Mouse (Mus musculus) megakaryocyte, embryonic 14.5 days (primary cell): ENCODE measurements around the gene Creb5. TPM values are rescaled to one million over a fixed set of nuclear protein-coding genes. Genes with fewer than 3 reads are reported as not detected.

Experiments used
- H3K27me3 ChIP-seq: replicated peaks from 2 replicates; pipeline ENCODE3; 2012; ENCODE audit warnings: inconsistent platforms
- H3K36me3 ChIP-seq: replicated peaks from 2 replicates; pipeline ENCODE3; 2012; ENCODE audit warnings: low read length, inconsistent platforms, mixed read lengths
- H3K4me1 ChIP-seq: 2 replicates; pipeline ENCODE4 v1.6.1; 2012; ENCODE audit warnings: inconsistent platforms
- H3K4me3 ChIP-seq: replicated peaks from 2 replicates; pipeline ENCODE3; 2012; ENCODE audit warnings: moderate library complexity, mild to moderate bottlenecking, inconsistent platforms
- H3K9me3 ChIP-seq: 2 replicates; pipeline ENCODE4 v1.6.1; 2012; ENCODE audit warnings: inconsistent platforms
- FLI1 ChIP-seq: IDR thresholded peaks from 2 replicates; pipeline ENCODE4 v1.6.1; 2012; ENCODE audit warnings: low read length, inconsistent platforms, mixed read lengths
- GATA1 ChIP-seq: IDR thresholded peaks from 3 replicates; pipeline ENCODE4 v1.6.1; 2012; ENCODE audit warnings: mixed read lengths, low read length, inconsistent platforms, borderline replicate concordance
- polyA plus RNA-seq: library from polyadenylated mRNA; stranded (reverse); fragments of >175 nt; gene quantifications from 2 replicates; pipeline ENCODE4 v1.2.3, GENCODE M21; 2012; ENCODE audit warnings: low replicate concordance; ENCODE audit not compliant: insufficient read depth

The Creb5 gene
- polyA plus RNA-seq, 1 experiment = 0.37 TPM

DNA sequence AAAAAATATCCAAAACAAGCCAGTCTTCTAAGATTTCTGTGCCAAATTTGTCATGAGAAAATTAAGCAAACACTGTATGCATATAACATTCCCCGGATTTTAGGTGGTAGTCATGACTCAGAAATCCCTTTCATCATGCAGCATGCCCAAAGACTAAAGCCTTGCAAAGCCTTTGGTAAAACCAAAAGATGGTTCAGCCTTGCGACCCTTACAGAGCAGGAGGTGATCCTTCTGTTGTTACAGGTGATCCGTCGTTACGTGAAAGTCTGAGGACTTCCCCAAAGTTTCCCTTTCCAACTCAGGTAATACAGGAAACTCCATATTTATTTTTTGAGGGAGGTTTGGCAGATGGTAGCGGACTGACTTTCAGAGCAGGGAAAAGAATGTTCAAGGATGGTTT, 122.1 kb downstream of the Creb5 start:
- no peaks in the 10 kb centered on the region for H3K9me3 ChIP-seq
- TF ChIP-seq GATA1 (no peak), FLI1 (no peak)
- H3K27me3 ChIP-seq = peaks cover 20% of the 10 kb centered on the region

GRCm38 (mm10) chr6:53421345-53421744, 134.3 kb downstream of the Creb5 start:
- H3K4me3 ChIP-seq = no peak overlapping the region
- H3K36me3 ChIP-seq = no peaks in the 10 kb centered on the region
- peaks cover 28% of the 10 kb centered on the region for H3K27me3 ChIP-seq
- TF ChIP-seq FLI1 (no peak), GATA1 (no peak)
- no peaks in the 10 kb centered on the region for H3K9me3 ChIP-seq
- H3K4me1 ChIP-seq = no peaks in the 10 kb centered on the region; the same call in 1 of the 2 replicates

More for the DNA sequence above, 122.1 kb downstream of the Creb5 start:
- Histone ChIP-seq H3K4me1 (no peaks in the 10 kb centered on the region; the same call in 1 of the 2 replicates), H3K4me3 (no peak overlapping the region), H3K36me3 (no peaks in the 10 kb centered on the region)

DNA sequence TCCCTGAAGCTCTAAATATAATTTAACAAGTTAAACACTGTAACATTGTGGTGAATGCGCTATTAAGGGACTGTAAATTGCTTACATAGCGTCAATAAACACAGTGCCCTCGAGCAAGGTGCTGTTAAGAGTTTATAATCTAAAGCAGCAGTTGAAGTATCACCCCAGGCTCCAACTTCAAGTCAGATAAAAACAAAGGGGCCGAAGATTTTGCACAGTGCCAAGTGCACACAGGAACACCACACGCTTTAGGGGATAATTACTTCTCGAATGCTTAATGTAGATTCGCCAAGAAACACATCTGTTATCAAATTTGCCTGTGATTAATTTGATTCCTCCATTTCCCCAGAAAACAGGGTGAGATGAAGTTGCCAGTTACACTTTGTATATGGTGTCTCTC, 142.3 kb downstream of the Creb5 start:
- TF ChIP-seq FLI1 (no peak), GATA1 (no peak)
- H3K27me3 ChIP-seq = peaks cover 28% of the 10 kb centered on the region
- H3K36me3 ChIP-seq = no peaks in the 10 kb centered on the region

DNA sequence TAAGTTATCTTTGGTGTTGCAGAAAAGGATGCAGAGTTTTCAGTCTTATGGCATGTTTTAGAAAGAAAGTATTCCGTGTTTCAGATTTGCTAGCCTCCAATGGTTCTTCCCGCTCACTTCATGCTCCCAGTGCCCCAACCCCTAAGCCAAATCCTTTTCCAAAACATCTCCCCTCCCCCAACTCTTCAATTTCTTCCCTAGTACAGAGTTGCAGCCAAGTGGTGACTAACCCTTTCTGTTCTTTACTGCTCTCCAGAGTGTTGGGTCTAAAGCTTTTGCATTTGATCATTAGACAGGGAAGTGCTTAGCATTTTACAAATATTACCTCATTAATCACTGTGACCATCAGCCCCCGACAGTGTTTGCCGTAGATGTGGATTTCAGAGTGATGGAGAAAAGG, 142.8 kb downstream of the Creb5 start:
- no peaks in the 10 kb centered on the region; the same call in 1 of the 2 replicates for H3K4me1 ChIP-seq
- H3K4me3 ChIP-seq = no peak overlapping the region
- no peaks in the 10 kb centered on the region for H3K9me3 ChIP-seq
- TF ChIP-seq GATA1 (no peak), FLI1 (no peak)
- peaks cover 30% of the 10 kb centered on the region for H3K27me3 ChIP-seq
- H3K36me3 ChIP-seq = no peaks in the 10 kb centered on the region

More for the DNA sequence above, 142.3 kb downstream of the Creb5 start:
- Histone ChIP-seq H3K4me1 (no peaks in the 10 kb centered on the region; the same call in 1 of the 2 replicates), H3K9me3 (no peaks in the 10 kb centered on the region), H3K4me3 (no peak overlapping the region)

DNA sequence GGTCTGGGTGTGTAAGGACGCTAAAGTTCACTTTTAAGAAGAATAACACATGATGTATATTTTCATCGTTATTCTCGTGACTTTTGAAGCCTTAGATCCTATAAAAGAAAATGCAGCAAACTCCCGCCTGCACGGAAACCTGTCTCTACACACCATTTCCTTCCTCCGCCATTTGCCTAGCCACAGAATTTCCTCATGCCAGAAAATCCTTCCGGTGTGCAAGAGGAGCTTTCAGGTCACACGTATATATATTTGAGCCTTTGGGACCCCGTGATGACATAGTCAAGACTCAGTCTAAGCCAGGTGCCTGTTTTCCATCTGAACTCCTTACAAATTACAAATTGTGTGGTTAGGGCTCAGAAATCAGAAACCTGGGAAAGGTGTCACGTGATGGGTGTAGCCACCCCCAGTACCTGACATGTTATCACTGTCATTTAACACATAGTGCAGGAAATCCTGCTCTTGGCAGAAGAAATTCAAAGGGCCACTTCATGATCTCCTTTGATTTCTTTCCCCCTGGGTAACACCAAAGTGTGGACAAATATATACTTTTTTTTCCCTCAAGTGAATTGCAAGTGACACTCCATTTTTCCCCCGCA, 158.9 kb downstream of the Creb5 start:
- H3K27me3 ChIP-seq = peaks cover 6% of the 10 kb centered on the region
- no peaks in the 10 kb centered on the region for H3K36me3 ChIP-seq
- H3K9me3 ChIP-seq = no peaks in the 10 kb centered on the region
- TF ChIP-seq FLI1 (no peak), GATA1 (no peak)
- no peak overlapping the region for H3K4me3 ChIP-seq
- H3K4me1 ChIP-seq = peaks cover 63% of the 10 kb centered on the region

- Histone ChIP-seq H3K36me3 (no peaks in the 10 kb centered on the region), H3K4me3 (peak overlapping the region; percentile 26), H3K4me1 (peaks cover 78% of the 10 kb centered on the region), H3K27me3 (peaks cover 2% of the 10 kb centered on the region), H3K9me3 (no peaks in the 10 kb centered on the region)
- TF ChIP-seq GATA1 (no peak), FLI1 (no peak)
These were observed 160.4 kb downstream of the Creb5 start for GRCm38 (mm10) chr6:53447479-53447878.

GRCm38 (mm10) chr6:53448317-53448870, 161.3 kb downstream of the Creb5 start:
- no peaks in the 10 kb centered on the region for H3K36me3 ChIP-seq
- H3K4me1 ChIP-seq = peaks cover 88% of the 10 kb centered on the region
- TF ChIP-seq FLI1 = no peak
- no peak for TF ChIP-seq GATA1
- H3K27me3 ChIP-seq = peaks cover 4% of the 10 kb centered on the region
- no peaks in the 10 kb centered on the region for H3K9me3 ChIP-seq
- peak overlapping the region; percentile 79 for H3K4me3 ChIP-seq

DNA sequence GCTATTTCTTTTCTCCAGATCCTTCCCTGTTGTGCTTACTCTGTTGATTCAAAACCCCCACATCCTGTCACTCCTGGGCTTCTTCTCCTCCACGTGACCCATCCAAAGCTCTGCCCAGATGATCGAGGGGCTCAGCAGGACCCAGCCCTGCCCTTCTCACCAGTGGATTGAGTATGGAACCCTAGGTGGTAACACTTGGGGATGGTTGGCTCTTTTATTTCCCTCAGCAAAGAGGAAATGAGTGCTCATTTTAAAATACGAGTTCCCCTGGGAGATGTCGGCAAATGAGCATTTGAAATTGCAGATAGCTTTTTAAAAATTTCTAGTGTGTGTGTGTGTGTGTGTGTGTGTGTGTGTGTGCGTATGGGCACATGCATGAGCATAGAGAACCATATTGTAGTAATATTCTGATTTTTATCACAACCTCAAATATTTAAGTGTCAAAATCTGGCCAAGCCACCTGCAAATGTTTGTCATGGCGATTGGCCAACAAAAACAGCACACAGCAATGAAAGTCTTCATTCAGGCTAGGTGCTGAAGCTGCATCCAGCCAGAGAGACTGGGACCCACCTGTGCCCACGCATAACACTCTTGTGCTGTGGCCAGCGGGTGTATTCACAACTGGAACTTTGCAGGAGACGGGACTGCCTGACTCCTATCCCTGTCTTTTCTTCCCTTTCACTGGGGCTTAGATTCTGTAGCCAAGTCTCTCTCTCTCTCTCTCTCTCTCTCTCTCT, 162.5 kb downstream of the Creb5 start:
- no peaks in the 10 kb centered on the region for H3K36me3 ChIP-seq
- H3K9me3 ChIP-seq = no peaks in the 10 kb centered on the region
- peaks cover 4% of the 10 kb centered on the region for H3K27me3 ChIP-seq
- H3K4me3 ChIP-seq = peak overlapping the region; percentile 23
- peaks cover 86% of the 10 kb centered on the region for H3K4me1 ChIP-seq
- TF ChIP-seq FLI1 (no peak), GATA1 (no peak)

GRCm38 (mm10) chr6:53450494-53450893, 163.4 kb downstream of the Creb5 start:
- no peak for TF ChIP-seq FLI1
- no peak for TF ChIP-seq GATA1
- Histone ChIP-seq H3K27me3 (peaks cover 4% of the 10 kb centered on the region), H3K4me1 (peaks cover 82% of the 10 kb centered on the region), H3K9me3 (no peaks in the 10 kb centered on the region), H3K4me3 (no peak overlapping the region), H3K36me3 (no peaks in the 10 kb centered on the region)

GRCm38 (mm10) chr6:53452240-53452639, 165.2 kb downstream of the Creb5 start:
- no peak for TF ChIP-seq FLI1
- TF ChIP-seq GATA1 = no peak
- Histone ChIP-seq H3K4me3 (no peak overlapping the region), H3K27me3 (peaks cover 5% of the 10 kb centered on the region), H3K4me1 (peaks cover 67% of the 10 kb centered on the region), H3K9me3 (no peaks in the 10 kb centered on the region), H3K36me3 (no peaks in the 10 kb centered on the region)
